Mouse (Mus musculus): ENCODE measurements around the gene Itga2.

The Itga2 gene

DNA sequence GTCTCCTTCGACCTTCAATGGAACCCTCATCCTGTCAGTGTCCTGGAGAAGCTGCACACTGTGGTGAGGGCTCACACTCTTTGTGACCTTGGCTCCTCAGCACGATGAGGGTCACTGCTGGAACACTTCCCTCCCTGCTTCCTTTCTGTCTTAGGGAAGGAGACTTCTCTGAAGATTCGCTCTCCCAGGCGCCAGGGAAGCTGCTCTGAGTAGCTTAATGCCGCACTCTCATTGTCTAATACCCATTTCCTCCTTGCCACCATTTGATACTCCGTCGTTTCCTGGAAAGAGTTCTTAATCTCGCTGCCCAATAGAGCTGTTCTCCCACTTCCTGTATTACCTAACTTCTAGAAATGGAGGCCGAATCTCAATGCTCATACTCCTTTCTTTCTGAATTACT lies 46.7 kb downstream of the Itga2 start:
- in situ Hi-C loops (cut with MboI, MseI): no loop called here

DNA sequence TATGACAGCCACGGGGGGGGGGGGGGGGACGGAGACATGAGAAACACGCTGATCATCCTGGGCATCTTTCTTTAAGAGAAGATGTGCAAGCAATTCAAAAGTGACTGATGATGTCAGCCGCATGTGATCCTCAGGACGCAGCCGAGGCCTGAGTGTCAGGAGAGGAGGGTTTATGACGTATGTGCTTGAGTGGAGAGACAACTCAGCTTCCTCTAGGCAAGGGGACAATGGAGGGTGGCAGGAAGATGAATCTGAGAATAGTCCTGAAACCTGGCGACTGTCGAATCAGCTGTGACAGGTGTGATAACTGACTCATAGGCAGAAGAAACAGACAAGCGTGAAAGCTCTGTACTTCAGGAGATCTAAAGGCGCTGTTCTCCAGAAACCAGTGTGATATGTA lies 53.2 kb downstream of the Itga2 start:
- in situ Hi-C loops (cut with MboI, MseI): no loop called here

DNA sequence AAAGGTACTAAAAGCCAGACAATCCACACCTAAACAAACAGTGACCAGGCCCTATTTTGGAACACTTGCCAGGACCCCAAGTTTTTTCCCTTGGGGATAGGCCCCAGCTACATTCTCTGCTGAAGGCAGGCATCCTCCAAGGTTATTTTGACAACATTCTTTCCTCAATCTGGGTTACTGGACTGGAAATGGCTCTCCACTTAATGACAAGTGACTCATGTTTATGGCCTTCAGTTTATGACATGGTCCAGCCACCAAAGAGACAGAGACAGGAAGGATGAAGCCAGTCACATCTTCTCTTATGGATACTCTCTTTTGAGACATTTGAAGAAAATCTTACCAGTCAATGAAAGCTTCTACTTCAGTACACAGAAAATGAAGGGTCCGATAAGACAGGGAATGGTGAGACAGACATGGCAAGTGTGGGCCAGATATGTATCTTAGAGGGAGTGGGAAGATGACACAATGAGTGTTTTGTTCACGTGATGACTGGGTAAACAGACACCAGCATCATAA lies 55.8 kb downstream of the Itga2 start:
- in situ Hi-C loops (cut with MboI, MseI): no loop called here

DNA sequence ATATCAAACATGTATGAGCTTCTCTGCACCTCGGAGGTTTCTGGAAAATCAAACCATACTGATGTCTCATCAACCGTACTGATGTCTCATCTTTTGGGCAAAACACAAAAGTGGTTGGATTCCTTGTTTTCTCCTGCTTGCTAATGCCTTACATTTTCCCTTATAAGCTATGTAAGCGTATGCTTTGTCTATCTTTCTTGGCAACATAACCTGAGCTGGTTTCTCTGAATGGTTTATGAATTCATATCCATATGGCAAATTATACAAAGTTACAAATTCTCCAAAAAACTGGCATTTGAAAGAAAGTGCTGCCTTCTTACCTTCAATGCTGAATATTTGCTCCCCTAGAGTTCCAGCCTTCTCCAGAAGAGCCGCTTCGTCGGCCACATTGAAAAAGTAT lies 57.2 kb downstream of the Itga2 start:
- in situ Hi-C loops (cut with MboI, MseI): no loop called here

DNA sequence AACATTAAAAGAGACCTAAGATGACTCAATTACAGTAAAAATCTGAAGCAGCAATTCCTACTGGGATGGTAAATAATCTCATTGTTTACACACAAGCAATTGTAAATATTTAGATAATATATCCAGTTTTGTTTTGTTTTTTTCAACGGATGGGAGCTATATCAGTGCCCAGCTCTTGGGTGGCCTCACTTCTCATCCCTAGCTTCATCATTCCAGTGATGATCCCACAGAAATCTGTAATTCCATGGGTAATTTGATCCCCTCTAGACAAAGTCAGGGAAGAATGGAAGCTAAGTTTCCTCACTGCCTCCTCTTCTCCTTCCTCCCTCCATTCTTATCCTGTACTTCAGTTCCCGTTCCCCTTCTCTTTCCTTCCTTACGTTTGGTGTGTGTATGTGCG lies 74.4 kb downstream of the Itga2 start:
- in situ Hi-C loops (cut with MboI, MseI): no loop called here

DNA sequence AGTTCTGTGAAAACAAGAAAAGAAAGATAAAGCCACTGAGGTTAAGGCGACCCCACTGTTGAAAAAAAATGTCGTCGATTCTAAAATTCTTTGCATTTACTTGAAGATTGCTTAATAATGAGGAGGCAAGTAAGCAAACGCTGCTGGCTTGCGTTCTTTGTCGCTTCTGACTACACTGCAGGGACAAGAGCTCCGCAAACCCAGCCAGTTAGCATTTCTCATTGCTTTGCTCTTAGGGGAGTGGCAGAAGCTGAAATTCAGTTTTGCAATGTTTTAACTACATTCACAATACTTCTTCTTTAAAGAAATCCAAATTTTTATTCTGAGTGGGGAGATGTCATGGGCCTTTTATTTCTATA lies 75.7 kb downstream of the Itga2 start:
- in situ Hi-C loops (cut with MboI, MseI): no loop called here

DNA sequence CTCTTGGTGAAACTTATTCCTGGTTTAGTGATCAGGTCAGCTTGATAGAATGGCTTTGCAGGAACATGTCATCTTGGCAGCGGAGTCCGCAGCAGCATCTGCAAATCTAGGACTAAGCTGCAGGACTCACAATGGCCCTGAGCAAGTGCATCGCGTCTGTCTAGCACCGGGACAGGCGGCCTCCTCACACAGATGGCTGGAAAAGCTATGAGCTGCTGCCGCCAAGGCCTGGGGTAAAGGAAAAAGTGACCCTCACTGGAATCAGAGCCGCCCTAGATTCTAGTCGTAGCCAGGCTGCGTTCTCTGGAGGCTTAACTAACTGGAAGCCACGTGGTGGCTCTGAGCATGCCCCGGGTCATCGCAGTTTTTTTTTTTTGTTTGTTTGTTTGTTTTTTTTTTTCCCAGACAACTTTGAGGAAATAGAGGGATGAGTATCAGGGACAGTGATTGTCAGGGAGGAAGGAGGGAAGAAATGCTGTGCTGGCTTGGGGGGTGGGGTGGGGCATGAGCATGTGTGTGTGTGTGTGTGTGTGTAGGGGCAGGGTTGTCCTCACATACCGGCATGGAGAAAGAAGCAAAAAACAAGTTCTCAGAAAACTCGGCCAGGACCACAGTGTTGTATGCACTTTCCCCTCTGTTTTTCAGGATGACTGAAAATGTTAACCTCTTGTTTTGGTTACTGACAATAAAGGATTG lies 76.2 kb downstream of the Itga2 start:
- in situ Hi-C loops (cut with MboI, MseI): no loop called here

DNA sequence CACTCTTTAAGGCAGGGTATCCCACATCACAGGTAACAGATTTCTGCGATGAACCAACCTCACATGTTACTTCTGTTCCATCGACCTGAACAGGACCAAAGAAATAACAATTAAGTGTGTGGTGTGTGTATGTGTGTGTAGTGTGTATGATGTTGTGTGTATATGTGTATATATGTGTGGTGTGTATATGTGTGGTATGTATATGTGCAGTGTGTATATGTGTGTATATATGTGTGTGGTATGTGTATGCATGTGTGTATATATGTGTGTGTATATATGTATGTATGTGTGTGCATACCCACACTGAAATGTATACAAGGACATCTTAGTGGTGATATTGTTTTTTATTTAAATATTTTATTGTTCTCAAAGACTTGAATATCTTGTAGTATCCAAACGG lies 77.5 kb downstream of the Itga2 start:
- in situ Hi-C loops (cut with MboI, MseI): no loop called here

DNA sequence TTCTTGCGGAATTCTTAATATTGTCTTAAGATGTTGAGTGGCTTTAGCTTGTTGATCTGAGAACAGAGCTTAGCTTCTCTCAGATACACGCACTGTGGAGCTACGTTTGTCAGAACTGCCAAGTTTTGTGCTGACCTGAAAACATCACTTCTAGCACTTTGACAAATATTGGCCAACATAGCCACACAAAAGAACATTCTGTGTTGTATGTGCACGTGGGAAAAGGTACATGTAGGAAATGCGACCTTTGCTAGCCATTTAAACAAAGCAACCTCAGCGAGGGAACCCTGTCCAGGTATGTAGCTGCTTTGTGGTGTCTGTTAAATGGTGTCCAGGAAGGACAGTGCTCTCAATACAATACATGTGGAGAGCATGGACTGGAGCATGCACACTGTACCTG lies 77.9 kb downstream of the Itga2 start:
- in situ Hi-C loops (cut with MboI, MseI): no loop called here

DNA sequence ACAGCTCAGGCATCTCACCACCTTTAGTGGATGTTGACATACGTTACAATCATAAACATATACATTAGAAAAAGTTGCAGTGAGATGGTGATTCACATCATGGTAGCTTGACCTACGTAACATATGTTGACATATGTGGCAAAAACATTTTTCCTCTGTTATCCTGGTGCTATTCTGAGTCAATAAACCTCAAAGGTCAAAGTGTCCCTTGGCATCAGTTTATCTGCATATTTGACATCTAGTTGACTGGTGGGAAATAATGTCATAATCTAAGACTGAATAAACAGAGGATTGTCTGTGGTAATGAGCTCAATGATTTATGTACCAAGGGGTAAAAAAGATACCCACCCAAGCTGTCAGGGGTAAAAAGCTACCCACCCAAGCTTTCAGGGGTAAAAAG lies 78.7 kb downstream of the Itga2 start:
- in situ Hi-C loops (cut with MboI, MseI): no loop called here

DNA sequence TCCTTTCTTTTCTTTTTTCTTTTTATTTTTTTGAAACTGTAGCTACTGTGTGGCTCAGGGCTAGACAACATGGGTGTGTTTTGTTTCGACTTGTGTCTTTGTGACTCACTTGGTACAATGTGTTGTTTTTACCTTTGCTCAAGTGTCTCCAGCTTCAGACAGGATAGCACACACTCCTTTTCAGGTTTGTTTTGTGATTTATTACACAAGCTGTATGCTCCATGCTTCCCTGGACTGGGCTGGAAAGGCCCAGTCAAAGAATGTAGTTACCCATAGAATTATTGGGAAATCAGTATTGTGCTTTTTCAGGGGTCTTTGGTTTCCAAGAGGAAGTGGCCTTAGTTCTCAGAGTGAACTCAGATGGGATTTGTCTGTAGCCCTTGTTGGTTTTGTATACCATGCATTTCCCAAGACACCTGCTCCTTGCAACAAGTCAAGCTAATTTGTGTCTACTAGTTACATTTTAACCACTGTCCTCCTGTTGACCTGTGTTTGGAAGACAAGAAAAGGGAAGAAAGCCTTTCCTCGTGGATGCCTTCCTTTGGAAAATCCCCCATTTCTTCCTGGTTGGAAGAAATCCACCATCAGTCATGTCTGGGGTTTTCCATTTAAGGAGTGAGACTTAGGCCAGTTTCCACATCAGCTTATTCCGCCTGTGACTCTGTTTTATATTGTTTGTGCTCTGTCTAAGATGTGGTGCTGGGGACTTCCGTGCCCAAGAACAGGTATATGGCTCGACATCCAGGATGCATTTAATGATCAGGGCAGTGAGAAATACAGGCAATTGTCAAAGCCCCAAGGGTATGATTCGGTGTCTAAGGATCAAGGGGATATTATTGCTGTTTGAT lies 79.4 kb downstream of the Itga2 start:
- in situ Hi-C loops (cut with MboI, MseI): no loop called here

DNA sequence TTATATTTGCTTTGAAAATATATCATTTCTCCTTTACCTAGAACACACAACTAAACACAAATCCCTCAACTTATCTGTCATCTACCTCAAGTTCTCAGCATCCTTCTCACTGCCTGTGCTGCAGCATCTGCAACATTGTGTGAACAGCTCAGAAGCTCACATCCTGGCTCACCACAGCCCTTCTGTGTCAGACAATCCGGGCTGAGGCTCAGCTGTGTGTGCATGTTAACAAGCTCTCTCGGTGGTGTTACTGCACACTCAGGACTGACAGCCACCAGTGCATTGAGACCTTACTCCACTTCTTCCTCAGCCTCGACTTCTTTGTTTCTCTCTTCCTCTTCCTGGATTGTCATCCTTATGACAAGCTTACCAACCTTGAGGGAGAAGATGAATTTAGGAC lies 83.0 kb downstream of the Itga2 start:
- in situ Hi-C loops (cut with MboI, MseI): no loop called here

DNA sequence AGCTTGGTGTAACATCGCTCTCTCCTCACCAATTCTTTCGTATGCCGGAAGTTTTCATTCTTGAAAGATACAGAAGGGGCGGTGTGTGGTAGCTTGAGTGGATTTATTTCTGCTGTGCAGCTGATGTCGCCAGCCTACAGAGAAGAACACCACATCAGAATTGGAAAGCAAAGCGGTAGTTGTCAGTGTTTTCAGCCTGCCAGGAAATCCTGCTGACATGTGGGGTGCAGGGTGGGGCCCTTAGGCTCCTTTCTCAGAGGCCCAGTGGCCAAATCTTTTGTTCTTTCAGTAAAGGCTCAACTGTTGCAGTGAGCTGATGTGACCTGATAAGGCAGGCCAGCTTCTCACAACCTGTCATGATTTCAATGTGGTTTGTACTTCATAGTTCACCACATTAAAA lies 86.1 kb downstream of the Itga2 start:
- in situ Hi-C loops (cut with MboI, MseI): no loop called here

DNA sequence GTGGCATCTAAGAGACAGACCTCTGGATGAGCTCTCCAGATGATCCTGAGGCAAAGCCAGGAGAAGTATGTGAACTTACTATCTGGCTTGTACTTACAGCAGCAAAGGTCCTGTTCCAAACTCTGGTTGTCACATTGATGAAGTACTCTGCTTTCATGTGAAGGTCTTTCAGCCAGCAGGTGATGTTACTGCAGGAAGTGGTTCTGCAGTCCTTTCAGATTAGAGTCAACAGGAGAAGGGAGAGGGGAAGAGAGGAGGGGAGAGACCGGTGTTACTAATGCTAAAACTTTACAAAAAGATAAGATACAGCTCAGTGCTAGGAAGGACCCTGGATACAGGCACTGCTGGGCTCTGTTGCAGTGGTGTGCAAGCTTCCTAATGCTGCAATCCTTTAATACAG lies 88.6 kb downstream of the Itga2 start:
- in situ Hi-C loops (cut with MboI, MseI): loop anchor here in 1 of 2 experiments (5.0 kb wide), 1 partner anchor 94 kb away; no protein-coding TSS in a partner anchor

DNA sequence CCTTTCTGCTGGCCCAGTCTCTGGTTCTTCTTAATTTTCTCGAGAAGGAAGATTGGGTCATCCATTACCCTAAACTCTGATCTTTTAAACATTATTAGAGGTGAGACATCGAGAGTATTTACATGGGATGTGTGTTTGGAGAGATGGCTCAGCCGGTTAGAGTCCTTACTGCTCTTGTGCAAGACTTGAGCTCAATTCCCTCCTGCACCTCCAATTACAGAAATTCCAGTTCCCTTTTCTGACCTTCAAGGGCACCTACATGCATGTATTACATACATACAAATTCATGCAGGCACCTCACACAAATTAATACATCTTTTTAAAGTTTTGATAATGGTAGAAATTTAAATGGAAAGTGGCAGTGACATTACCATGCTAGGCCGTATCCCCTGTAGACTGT lies 91.4 kb downstream of the Itga2 start:
- in situ Hi-C loops (cut with MboI, MseI): loop anchor here in 1 of 2 experiments (5.0 kb wide), 1 partner anchor 97 kb away; no protein-coding TSS in a partner anchor

DNA sequence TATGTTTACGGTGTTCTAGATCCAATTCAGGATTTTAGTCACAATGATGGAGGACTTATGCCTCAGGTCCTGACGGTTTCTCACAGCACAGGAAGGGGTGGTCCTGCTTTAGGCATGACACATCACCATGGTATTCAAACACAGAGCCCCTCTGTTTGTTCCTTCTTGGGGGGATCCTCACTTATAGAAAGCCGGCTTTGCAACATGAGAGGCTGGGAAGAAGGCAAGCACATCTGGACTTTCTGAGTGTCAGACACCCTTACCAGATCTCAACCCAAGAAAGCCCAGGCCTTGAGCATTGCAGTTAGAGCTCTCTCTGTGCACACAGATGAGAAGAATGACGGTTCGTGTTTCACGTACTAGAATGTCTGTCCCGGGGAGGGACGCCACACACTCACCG lies 92.8 kb downstream of the Itga2 start:
- in situ Hi-C loops (cut with MboI, MseI): no loop called here

DNA sequence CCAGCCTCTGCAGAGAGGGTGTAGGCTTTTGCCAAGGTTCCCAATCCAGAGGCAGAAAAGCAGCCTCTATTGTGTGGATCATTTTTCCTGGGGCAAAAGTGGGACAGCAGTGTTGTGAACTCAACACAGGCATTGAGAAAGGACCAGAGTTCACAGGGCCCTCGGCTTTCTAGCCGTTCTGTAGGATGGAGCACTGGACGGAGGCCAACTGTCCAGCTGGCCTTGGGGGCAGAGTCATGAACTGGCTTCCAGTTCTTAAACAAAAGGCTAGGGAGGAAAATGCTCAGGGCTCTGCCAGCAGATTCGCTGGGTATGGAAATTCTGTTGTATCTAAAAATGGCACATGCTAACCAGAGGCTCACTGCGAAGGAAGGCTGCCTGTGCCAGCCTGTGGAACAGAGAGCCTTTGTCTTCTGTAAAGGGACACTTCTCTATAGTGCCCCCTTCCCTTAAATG lies 93.3 kb downstream of the Itga2 start:
- in situ Hi-C loops (cut with MboI, MseI): no loop called here

DNA sequence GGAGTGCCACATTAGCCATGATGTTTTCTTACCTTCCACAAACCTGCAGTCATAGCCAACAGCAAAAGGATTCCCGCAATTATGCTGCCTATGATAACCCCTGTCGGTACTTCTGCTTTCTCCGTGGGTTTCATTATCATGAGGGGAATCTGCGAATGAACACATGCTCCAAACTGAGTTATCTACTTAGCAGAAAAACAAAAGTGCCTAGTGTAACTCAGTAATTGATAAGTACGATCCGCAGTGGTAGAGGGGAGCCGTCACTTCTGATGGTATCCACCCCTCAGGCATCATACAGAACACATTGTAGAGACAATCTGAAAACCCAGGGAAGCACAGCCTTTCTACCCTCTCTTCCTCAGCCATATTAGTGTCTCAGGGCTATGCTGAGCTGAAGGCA lies 94.8 kb downstream of the Itga2 start:
- in situ Hi-C loops (cut with MboI, MseI): no loop called here

DNA sequence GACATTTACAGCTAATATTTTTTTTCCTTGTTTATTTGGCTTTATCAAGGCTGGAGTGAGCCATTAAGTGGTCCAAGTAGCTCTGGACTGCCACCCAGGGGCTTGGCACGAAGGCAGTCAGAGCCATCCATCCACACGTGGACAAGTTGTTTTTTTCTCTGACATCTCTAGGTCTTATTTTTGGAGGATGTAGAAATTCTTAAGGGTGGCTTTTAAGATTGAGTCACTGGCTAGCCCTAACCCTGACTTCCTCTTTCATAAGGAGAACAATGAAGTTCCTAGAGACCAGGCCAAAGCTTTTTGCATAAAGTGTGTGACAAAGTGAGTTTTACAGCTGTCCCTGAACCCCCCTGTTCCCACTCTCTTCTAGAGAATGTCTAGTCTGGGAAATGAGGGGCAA lies 97.3 kb downstream of the Itga2 start:
- in situ Hi-C loops (cut with MboI, MseI): no loop called here

DNA sequence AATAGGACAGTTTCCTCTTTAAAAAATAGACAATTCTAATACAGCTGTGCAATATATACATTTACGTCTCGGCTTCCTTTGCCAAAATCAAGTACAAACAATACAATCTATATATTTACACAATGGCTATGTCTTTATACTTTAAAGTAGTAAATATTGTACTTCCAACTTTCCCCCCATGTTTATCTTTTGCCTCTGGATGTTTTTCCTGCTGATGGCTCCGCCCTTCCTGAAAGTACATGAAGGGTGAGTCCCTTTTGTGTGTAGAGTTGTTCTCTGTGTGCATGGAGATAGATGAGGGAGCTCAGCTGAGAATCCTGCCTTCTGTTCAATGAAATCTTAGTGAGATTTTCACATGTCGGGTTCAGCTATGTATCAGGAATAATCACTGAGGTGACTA lies 98.5 kb downstream of the Itga2 start:
- in situ Hi-C loops (cut with MboI, MseI): no loop called here

DNA sequence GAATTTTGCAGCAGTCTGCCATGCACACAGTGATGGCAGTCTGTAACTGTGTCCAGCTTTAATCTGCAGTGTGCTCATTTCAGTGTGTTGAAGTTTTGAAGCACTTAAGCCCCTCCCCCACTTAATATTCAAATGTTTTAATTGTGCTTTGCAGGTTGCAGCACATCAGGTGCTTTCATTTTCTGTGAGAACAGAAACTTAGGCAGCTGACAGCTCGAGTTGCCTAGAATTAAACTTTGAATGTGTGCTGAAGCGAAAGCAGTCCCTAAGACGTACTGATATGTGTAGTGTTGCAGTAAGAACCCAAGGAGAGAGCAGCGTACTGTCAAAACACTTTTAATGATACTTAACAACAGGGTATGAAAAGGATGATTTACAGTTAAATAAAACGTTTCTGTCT lies 99.1 kb downstream of the Itga2 start:
- in situ Hi-C loops (cut with MboI, MseI): no loop called here

DNA sequence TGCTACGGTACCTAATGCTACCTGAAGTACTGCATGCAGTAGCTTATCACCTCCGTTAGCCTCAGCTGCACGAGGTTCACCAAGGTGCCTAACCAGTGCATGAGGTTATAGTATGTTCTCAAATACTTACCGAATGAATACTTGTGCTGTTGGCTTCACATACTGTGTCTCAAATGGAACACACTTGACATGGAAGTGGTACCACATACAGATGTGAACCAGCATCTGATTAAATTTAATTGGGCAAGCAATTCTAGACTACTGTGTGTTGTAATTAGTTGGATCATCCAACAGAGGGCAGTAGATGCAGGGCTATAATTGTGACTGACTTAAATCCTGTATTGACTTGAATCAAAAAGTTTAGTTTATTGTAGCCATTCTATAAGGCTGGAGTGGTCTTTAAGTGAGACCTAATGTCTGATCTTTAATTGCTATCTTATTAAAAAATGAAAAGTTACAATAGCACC lies 100.5 kb downstream of the Itga2 start:
- in situ Hi-C loops (cut with MboI, MseI): no loop called here

DNA sequence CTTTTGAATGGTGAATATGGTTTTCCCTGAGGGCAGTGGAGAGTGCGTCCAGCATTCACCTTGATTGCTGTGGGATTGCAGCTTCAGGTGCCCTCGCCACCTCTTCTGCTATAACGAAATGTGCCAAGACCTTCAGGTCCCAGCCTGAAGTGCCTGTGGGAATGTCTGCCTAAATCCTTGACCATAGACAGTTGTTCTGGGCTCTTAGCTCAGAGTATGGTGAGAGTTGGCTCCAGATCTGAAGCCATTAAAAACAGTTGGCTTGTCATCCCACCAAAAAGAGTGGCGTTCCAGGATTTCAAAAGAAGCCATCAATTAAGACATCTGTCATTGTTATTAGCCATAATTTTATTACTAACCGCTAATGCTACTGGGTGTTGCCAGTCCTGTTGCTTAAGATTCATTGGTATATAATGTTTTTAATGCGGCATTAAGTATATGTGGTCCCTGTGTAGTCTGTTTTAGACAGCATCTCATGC lies 106.5 kb downstream of the Itga2 start:
- in situ Hi-C loops (cut with MboI, MseI): loop anchor here (5.0 kb wide), 2 partner anchors 132 to 137 kb away; no protein-coding TSS in a partner anchor

All from T-helper 17 cell (primary cell).